Mouse (Mus musculus) forebrain, postnatal 0 days (tissue): ENCODE results near the gene Tgfbr3l. TPM values are rescaled to one million over a fixed set of nuclear protein-coding genes. Genes with fewer than 3 reads are reported as not detected.

ENCODE experiments used
- ATAC-seq: fragments of 200-750 bp; cut with Nextera tagmentation; 2 replicates; pipeline ENCODE4 v1.8.0; 2017; ENCODE audit warnings: mild to moderate bottlenecking, moderate library complexity
- DNase-seq: peaks from one replicate; pipeline ENCODE4 v3.0.0-alpha.2; 2015
- H3K27ac ChIP-seq: fragments of 300-500 bp; sonication (generic); 2 replicates; pipeline ENCODE4 v1.5.1; 2014; ENCODE audit warnings: low read depth, mild to moderate bottlenecking, antibody characterized with exemption, low read length, moderate library complexity, mixed read lengths
- H3K27me3 ChIP-seq: fragments of 300-500 bp; sonication (generic); 2 replicates; pipeline ENCODE4 v1.6.1; 2014; ENCODE audit warnings: mild to moderate bottlenecking, low read length, mixed read lengths; ENCODE audit not compliant: insufficient read depth
- H3K36me3 ChIP-seq: fragments of 300-500 bp; sonication (generic); 2 replicates; pipeline ENCODE4 v1.6.1; 2014; ENCODE audit warnings: mild to moderate bottlenecking, moderate library complexity; ENCODE audit not compliant: insufficient read depth
- H3K4me1 ChIP-seq: fragments of 300-500 bp; sonication (generic); 2 replicates; pipeline ENCODE4 v1.6.1; 2014; ENCODE audit warnings: antibody characterized with exemption; ENCODE audit not compliant: insufficient read depth
- H3K4me2 ChIP-seq: fragments of 300-500 bp; sonication (generic); 2 replicates; pipeline ENCODE4 v1.6.1; 2014; ENCODE audit warnings: low read depth, mild to moderate bottlenecking, moderate library complexity
- H3K4me3 ChIP-seq: fragments of 300-500 bp; sonication (generic); 2 replicates; pipeline ENCODE4 v1.5.1; 2014; ENCODE audit warnings: low read depth, low read length, mixed read lengths
- H3K9ac ChIP-seq: fragments of 300-500 bp; sonication (generic); 2 replicates; pipeline ENCODE4 v1.6.1; 2014; ENCODE audit warnings: mild to moderate bottlenecking
- H3K9me3 ChIP-seq: fragments of 300-500 bp; sonication (generic); 2 replicates; pipeline ENCODE4 v1.6.1; 2016; ENCODE audit warnings: low read length
- CTCF ChIP-seq: sonication (generic); IDR thresholded peaks from 2 replicates; pipeline ENCODE4 v1.5.1; 2016; ENCODE audit warnings: antibody characterized with exemption, control low read depth, low read depth
- WGBS: fragments of 180-500 bp; shearing (Covaris S2); extraction: QIAGEN DNeasy Blood & Tissue Kit; methylation state at CpG from one replicate; pipeline ENCODE4 v1.1.7; 2014; 5-methylcytosine and 5-hydroxymethylcytosine counted together
- polyA plus RNA-seq: library from polyadenylated mRNA; unstranded; fragments of >200 nt; fragmentation: Nextera tagmentation; extraction: Ambion mirVana; gene quantifications from 2 replicates; pipeline ENCODE4 v1.2.1, GENCODE M21; 2015
- total RNA-seq: library from RNA; depleted of rRNA; stranded (reverse); fragments of >200 nt; gene quantifications from 2 replicates; pipeline ENCODE4 v1.2.3, GENCODE M21; 2014

Gene Tgfbr3l
- total and polyA plus RNA-seq, 2 experiments from 2014 or later, result 1.3 to 18.6 TPM

DNA sequence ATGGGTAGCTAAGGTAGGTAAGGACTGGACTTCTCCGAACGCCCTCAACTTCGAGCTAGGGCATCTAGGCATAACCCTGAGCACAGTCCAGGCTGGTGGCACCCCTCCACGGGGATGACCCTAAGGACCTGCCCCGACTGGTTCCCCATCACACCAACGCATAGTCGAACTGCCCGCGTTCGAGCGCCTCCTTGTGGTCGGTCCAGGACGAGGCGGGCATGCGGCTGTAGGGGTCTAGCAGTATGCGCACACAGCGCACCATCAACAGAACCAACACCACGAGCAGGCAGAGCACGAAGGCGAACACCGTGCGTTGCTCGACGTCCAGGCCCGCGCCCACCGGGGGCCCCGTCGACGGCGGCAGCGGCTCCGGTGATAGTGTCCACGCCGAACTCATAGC is 10.2 kb downstream of the Tgfbr3l start:
- peak overlapping the region; percentile 82 for H3K4me3 ChIP-seq
- peak overlapping the region; percentile 95 for H3K27ac ChIP-seq
- peaks cover 48% of the 10 kb centered on the region for H3K36me3 ChIP-seq
- peaks cover 18% of the 10 kb centered on the region for H3K4me1 ChIP-seq
- no peaks in the 10 kb centered on the region for H3K9me3 ChIP-seq
- H3K4me2 ChIP-seq, result peak overlapping the region; percentile 80
- ATAC-seq (peak; percentile 68), DNase-seq (peak; percentile 90)
- 3% methylated on average over 33 of the region's 35 CpGs for WGBS
- peak overlapping the region; percentile 98 for H3K9ac ChIP-seq
- H3K27me3 ChIP-seq, result no peaks in the 10 kb centered on the region
- TF ChIP-seq CTCF, result peak; percentile 98

DNA sequence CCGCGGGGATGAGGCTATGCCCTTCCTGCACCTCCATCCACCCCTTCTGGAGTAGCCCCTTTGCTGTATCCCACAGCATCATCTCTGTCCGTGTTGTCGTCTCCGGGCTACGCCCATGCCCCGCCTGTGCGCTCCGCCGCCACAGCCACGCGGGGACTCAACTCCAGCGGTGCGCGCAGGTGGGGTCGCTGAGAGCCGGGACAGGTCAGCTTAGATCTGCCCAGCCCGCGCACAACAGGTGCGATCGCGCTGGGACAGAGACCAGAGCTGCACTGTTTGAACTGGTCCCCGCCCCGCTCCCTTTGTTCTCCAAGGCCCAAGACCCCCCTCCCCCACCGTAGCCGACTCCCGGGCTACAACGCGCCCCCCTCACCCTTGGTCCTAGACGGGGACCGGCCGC is 10.7 kb downstream of the Tgfbr3l start:
- H3K4me3 ChIP-seq, result peak overlapping the region; percentile 82
- H3K36me3 ChIP-seq, result peaks cover 53% of the 10 kb centered on the region
- TF ChIP-seq CTCF, result no peak
- DNase-seq (no peak), ATAC-seq (peak; percentile 66)
- WGBS, result 3% methylated on average over 30 of the region's 32 CpGs
- H3K27ac ChIP-seq, result peak overlapping the region; percentile 95
- H3K9me3 ChIP-seq, result no peaks in the 10 kb centered on the region
- peak overlapping the region; percentile 80 for H3K4me2 ChIP-seq
- no peaks in the 10 kb centered on the region for H3K27me3 ChIP-seq
- H3K9ac ChIP-seq, result peak overlapping the region; percentile 98
- H3K4me1 ChIP-seq, result peaks cover 17% of the 10 kb centered on the region

DNA sequence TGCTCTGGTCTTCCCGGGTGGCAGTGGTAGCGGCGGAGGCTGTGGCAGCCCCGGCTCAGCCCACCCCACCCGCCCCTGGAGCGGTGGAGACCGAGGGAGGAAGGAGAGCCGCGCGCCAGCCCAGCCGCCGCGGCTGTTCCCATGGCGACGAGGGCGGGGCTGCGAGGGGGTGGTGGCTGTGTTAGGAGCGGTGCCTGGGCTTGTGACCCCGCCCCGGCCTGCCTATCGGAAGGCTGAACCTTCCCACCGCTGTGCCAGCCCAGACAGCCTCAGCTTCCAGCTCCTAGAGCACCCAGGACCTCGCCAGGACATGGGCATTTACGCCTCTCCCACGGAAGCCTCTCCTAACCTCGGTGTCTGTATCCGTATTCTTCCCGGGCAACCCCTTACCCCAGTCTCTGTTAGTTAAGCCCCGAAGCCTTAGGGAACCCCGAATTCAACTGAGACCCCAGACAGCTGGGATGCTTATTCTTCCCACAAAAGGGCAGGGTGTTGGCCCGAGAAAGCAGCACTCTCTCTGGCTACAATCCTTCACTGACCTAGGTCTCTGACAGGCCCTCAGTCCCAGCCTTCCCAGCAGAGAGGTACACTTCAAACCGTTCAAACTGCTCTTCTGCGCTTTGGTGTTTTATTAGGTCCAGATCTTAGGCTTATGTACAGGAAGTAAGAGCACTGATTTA is 11.3 kb downstream of the Tgfbr3l start, which contains the start of gene Ctxn1:
Gene Ctxn1 (minus strand): TSS at position 150 of the 680 bp plus-strand sequence.
- Histone ChIP-seq H3K27ac (peak within 1 kb of the TSS; percentile 95), H3K4me2 (peak within 1 kb of the TSS; percentile 80), H3K4me3 (peak within 1 kb of the TSS; percentile 82), H3K9me3 (no peaks in the 10 kb centered on the region), H3K36me3 (peaks cover 54% of the 10 kb centered on the region), H3K4me1 (peaks cover 13% of the 10 kb centered on the region), H3K27me3 (no peaks in the 10 kb centered on the region), H3K9ac (peak within 1 kb of the TSS; percentile 98)
- DNase-seq, result peak; percentile 94
- ATAC-seq, result peak; percentile 92
- no peak for TF ChIP-seq CTCF
- WGBS, result 8% methylated on average over 32 of the region's 33 CpGs

DNA sequence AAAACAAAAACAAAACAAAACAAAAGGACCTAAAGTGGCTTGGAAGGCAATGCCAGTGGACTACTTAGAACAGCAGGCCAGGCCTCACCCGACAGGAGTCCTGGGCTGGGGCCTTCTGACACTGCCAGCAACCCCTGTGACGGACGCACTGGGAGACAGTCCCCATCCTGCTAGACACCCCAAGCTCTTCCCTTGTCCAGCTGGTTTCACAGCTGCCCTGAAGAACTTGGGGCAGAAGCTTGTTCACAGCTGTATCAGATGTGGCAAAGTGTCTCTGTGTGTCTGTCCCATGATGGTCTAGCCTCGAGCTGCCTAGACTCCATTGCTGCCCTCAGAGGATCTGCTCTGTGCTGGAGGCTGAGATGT is 11.8 kb downstream of the Tgfbr3l start:
- Histone ChIP-seq H3K27ac (peak overlapping the region; percentile 95), H3K27me3 (no peaks in the 10 kb centered on the region), H3K36me3 (peaks cover 50% of the 10 kb centered on the region), H3K4me3 (no peak overlapping the region), H3K9me3 (no peaks in the 10 kb centered on the region), H3K9ac (no peak overlapping the region), H3K4me1 (peaks cover 13% of the 10 kb centered on the region), H3K4me2 (no peak overlapping the region)
- TF ChIP-seq CTCF, result no peak
- DNase-seq (no peak), ATAC-seq (no peak)
- 77% methylated on average over 4 of the region's 4 CpGs for WGBS

DNA sequence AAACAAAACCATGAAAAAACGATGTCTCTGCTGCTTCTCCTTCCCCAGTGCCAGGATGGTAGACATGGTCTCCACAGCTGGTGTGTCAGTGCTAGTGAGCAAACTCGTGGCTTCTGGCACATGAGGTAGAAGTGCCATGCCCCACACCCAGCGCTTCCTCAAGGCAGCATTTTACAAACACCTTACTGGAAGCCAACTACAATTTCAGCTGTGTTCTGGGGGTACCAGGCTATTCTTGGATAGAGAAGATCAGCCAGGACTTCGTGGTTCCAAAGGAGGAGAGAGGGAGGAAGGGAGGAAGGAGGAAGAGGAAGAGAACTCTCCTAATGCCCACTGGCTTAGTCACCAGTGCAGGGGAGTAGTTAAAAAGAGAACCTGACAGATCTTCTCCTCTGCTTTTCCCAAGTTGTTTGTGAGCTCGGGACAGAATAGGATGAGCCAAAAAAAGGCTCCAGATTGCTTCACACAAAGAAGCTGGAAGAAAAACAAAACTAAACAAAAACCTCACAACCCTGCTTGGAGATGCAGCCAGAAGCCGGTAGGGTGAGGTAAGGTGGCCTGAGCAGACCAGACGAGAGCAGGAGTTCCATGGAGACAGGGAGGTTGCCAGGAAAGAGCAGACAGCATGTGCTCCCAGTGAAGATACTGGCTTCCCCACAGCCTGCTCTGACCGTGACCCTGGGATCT is 15.2 kb downstream of the Tgfbr3l start:
- H3K36me3 ChIP-seq, result peaks cover 65% of the 10 kb centered on the region
- 84% methylated on average over 8 of the region's 8 CpGs for WGBS

DNA sequence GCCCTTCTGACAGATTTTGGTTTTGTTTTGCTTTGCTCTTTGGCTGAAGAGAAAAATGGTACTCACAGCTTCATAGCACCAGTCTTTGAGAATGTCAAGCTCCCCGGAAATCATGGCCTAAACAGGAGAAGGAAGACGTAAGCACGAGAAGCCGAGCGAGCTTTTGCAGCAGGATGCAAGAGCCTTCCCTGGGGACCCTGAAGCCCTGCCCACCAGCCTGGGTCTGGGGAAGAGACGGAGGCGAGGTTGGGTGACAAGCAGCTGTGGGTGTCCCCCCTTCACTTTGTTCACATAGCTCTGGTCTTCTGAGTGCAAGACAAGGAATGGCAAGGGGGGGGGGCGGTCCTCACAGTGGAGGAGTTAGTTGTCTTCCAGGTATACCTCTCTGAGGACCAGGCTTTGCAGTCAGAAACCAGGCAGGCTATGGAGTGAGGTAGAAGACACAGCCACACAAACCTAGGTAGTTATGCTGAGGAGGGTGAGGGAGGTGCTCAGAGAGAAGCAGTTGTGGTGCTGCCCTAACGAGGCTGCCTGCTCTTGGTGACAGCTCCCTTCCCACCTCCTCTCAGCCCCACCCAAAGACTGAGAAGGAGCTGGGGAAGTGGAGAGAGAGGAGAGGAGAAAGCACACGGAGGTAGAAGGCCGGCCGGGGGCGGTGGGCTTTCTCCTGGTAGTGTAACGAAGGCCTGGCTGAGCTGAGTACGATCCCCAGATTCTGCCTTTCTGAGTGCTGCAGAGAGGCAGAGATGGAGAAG is 17.3 kb downstream of the Tgfbr3l start:
- Histone ChIP-seq H3K36me3 (peaks cover 81% of the 10 kb centered on the region), H3K27me3 (no peaks in the 10 kb centered on the region), H3K9me3 (no peaks in the 10 kb centered on the region), H3K4me2 (no peak overlapping the region), H3K27ac (no peak overlapping the region), H3K4me1 (no peaks in the 10 kb centered on the region), H3K4me3 (no peak overlapping the region), H3K9ac (no peak overlapping the region)
- TF ChIP-seq CTCF, result no peak
- WGBS, result 94% methylated on average over 15 of the region's 15 CpGs
- no peak for ATAC-seq
- DNase-seq, result no peak

More for the DNA sequence above, 15.2 kb downstream of the Tgfbr3l start:
- H3K27ac ChIP-seq, result no peak overlapping the region
- no peak overlapping the region for H3K4me3 ChIP-seq
- H3K9me3 ChIP-seq, result no peaks in the 10 kb centered on the region
- no peaks in the 10 kb centered on the region for H3K4me1 ChIP-seq
- H3K27me3 ChIP-seq, result no peaks in the 10 kb centered on the region
- no peak for ATAC-seq
- no peak for TF ChIP-seq CTCF
- no peak overlapping the region for H3K9ac ChIP-seq
- no peak for DNase-seq
- no peak overlapping the region for H3K4me2 ChIP-seq

DNA sequence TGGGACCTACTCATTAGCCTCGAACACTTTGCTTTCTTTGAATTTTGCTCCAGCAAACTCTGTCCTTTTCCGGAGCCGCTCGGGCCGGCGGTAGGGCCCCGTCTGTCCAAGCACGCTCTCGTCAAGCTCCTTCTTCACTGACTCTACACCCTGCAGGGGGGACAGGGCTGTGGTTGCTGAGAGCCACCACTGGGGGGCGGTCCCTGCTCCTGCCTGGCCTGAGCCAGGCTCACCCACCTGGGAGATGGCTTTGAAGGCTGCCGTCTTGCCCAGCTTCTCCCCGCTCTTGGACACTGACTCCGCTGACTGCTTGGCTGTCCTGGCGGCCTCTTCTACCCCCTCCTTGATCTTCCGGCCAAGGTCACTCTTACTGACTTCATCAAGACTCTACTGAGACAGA is 19.6 kb downstream of the Tgfbr3l start:
- H3K36me3 ChIP-seq, result peaks cover 72% of the 10 kb centered on the region
- no peaks in the 10 kb centered on the region for H3K27me3 ChIP-seq
- no peaks in the 10 kb centered on the region for H3K9me3 ChIP-seq
- WGBS, result 73% methylated on average over 15 of the region's 15 CpGs
- DNase-seq (no peak), ATAC-seq (peak; percentile 71)
- H3K4me2 ChIP-seq, result no peak overlapping the region
- TF ChIP-seq CTCF, result peak; percentile 55
- H3K4me3 ChIP-seq, result no peak overlapping the region
- no peak overlapping the region for H3K27ac ChIP-seq
- no peaks in the 10 kb centered on the region for H3K4me1 ChIP-seq
- no peak overlapping the region for H3K9ac ChIP-seq
